Mouse (Mus musculus) left cerebral cortex, postnatal 4 days (tissue): ENCODE results near the gene Prima1. TPM values are rescaled to one million over a fixed set of nuclear protein-coding genes. Genes with fewer than 3 reads are reported as not detected.
A peak's percentile ranks its signal among the peaks of the same experiment; 100 is the strongest.

Experiments used
- DNase-seq: peaks from one replicate; pipeline ENCODE4 v3.0.0-alpha.2; 2022
- intact Hi-C: fragments of 180-260 bp; cut with DNase I; formaldehyde crosslinking; loops from one replicate; pipeline ENCODE4 v1.15.1; 2025
- total RNA-seq, 2 experiments: library from RNA; stranded (reverse); gene quantifications; 2 replicates each; pipeline ENCODE4 v1.2.3; 2021

Gene Prima1
- total RNA-seq, 2 experiments from 2014 or later: 0.62 to 1.8 TPM

- no peak for DNase-seq
- intact Hi-C loops: no loop called here
Measured at GRCm38 (mm10) chr12:103229058-103229457, 12.9 kb downstream of the Prima1 start.

- DNase-seq: no peak
- intact Hi-C loops: no loop called here
Measured at GRCm38 (mm10) chr12:103226121-103226520, 15.8 kb downstream of the Prima1 start.

DNA sequence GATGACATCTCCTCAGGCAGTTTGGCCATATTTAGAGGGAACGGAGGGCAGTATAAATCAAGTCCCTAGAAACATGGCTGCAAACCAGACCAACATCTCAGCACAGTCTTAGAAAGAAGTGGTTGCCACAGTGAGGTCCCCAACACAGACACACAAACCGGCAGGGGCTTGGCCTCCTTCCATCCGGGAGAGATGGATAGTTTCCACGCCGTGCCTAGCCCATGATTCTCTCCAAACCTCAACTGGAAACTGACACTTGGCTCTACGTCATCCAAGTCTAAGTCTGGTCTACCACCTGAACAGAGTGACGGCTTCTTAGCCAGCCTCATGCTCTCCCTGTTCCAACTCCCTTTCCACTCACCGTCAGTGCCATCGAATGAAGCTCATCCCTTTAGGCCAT lies 18.3 kb downstream of the Prima1 start:
- no peak for DNase-seq
- intact Hi-C loops: no loop called here

DNA sequence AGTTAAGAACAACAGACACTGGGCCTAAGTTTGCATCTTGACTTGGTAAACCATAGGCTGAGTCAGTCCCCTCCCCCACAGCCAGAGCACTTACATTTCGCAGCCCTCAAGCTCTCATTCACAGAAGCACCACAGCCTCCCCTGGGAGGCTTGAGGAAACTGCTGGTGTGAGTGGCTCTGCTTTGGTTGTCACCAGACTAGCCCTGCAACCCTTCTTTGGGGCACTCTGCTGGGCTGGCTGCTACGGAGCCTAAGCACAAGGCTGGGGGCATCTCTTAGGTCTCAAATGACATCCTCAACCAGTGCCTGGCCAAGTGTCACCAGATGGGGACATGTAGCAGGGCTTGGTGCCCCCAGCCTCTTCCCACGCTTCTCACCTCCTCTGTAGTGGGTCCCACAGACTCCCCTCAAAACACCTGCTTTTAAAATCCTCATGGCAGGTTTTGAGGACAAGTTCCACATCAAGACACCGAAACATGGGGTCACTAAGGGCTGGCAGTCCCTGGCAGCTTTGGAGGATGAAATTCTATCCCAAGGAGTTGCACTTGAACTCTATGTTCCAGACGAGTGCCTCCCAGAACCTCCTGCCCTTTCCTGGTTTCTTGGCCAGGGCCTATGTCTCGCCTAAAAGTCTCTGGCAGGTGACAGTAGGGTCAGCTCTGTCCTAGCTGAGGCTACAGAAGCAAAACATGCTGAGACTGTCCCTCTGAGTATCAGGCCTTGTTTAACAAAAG lies 25.9 kb downstream of the Prima1 start:
- intact Hi-C loops: no loop called here
- no peak for DNase-seq

DNA sequence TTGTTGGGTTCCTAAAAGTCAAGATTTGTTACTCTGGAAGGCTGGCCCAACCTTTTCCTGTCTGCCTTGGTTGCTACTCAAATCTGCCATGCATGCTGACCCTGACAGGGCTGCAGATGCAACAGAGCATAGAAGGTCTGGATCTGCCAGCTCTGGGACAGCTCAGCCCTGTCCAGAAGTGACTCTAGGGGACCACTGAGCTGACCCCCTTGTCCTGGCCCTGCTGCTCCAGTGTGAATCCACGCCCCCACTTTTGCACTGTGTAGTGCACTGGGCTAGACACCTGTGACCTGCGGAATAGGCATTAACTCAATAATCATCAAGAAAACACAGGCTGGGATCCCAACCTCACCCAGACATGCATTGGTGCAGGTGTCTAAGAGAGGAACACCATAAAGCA lies 27.2 kb downstream of the Prima1 start:
- no peak for DNase-seq
- intact Hi-C loops: no loop called here

DNA sequence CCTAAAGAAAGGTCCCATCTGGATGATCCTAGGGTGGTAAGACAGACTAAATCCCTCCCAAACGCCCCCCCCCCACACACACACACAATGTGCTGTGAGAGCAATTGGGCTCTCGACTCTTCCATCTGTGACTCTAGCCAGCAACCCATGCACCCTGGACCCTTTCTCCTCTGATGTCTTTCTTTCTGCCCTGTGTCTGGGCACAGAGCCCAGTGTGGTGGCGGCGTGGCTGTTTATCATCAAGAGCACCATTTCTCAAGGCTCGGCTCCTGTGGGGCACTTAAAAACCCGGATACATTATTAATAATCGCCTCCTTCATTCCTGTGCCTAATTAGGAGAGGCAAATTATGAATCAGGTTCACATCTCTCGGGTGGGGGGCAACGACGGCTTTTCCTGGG lies 27.7 kb downstream of the Prima1 start:
- peak; percentile 76 for DNase-seq
- intact Hi-C loops: no loop called here

DNA sequence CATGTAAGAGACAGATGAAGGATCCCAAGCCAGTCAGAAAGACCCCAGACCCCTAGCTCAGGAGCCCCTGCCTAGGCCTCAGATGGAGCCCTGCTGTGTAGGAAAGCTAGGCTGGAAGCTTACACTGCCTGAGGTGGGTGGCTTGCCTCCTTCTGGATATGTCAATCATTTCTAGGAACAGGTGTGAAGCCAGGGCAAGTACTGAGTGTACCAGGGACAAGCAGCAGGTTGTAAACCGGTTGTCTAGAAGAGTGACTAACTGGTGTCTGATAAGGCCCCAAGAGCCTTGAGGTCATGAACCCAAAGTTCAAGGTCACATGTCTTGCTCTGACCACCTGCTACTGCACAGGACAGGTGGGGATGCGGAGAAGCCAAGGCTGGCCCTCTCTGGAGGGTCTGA lies 28.4 kb downstream of the Prima1 start:
- DNase-seq: no peak
- intact Hi-C loops: no loop called here

DNA sequence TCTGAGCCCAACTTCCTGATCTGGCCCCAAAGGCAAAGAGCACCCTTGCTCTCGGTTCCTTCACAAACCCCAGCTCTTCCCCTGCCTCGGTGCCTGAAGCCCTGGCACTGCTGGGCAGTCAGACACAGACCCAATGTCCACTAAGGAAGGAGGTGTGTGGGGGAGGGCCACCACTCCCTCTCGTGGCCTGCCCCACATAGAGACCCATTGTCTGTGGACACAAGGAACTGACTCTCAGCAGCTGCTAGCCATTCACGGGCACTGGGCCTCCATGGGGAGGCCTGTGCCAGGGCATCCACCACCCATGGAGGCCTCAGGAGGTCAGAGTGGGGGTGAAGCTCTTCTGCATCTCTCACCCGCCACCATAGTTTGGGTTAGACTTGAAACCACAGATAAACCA lies 30.9 kb downstream of the Prima1 start:
- DNase-seq: no peak
- intact Hi-C loops: no loop called here

- DNase-seq: no peak
- intact Hi-C loops: no loop called here
Measured at GRCm38 (mm10) chr12:103209581-103209980, 32.4 kb downstream of the Prima1 start.

- intact Hi-C loops: no loop called here
- DNase-seq: peak; percentile 63
Measured at GRCm38 (mm10) chr12:103205561-103205960, 36.4 kb downstream of the Prima1 start.

GRCm38 (mm10) chr12:103202592-103203544 lies 39.1 kb downstream of the Prima1 start:
- peak; percentile 75 for DNase-seq
- intact Hi-C loops: no loop called here

- intact Hi-C loops: no loop called here
- DNase-seq: no peak
Measured at GRCm38 (mm10) chr12:103192996-103193395, 49.0 kb downstream of the Prima1 start.

GRCm38 (mm10) chr12:103189771-103190170 lies 52.2 kb downstream of the Prima1 start:
- intact Hi-C loops: no loop called here
- no peak for DNase-seq

DNA sequence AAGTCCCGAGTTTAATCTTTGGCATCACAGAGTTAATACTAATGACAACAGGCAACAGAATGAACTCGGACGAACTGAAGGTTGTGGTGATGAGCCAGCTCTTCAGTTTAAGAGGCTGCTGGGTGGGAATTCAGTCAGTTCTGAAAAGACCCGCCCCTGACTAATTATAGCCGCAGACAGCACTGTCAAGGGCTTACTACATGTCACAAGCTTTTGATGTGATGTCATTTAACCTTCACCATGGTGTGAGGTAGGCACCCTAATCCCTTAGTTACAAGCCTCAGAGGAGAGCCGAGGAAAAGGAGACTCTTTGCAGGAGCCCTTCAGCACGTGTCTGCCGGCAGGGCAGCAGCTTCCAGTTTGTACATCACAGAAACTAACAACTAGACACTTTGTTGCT lies 53.7 kb downstream of the Prima1 start:
- no peak for DNase-seq
- intact Hi-C loops: no loop called here

GRCm38 (mm10) chr12:103187020-103187419 lies 54.9 kb downstream of the Prima1 start:
- DNase-seq: no peak
- intact Hi-C loops: no loop called here

GRCm38 (mm10) chr12:103183057-103183456 lies 58.9 kb downstream of the Prima1 start:
- intact Hi-C loops: no loop called here
- DNase-seq: no peak

DNA sequence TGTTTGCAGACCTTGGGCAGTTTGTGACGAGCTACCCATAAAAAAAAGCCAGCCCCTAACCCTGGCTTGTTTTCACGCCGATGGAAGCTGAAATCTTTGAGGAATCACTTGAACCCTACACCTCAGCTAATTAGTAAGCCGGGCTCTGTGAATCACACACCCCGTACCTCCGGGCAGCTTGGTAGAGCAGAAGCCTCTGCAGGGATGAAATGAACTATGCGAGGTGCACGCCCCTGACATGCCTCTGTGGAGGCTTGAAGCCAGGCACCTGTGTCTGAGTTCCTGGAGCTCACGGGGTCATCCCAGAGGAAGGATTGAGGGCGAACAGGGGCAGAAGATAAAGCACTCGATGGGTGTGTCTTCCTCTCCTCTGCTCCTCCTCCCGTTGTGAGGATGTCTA lies 73.1 kb downstream of the Prima1 start:
- intact Hi-C loops: no loop called here
- DNase-seq: no peak

GRCm38 (mm10) chr12:103164101-103165030 lies 77.6 kb downstream of the Prima1 start:
- intact Hi-C loops: no loop called here

GRCm38 (mm10) chr12:103163596-103163995 lies 78.4 kb downstream of the Prima1 start:
- intact Hi-C loops: no loop called here
- DNase-seq: no peak

More at GRCm38 (mm10) chr12:103164101-103165030, 77.6 kb downstream of the Prima1 start:
- DNase-seq: no peak

GRCm38 (mm10) chr12:103160721-103161120 lies 81.2 kb downstream of the Prima1 start:
- intact Hi-C loops: no loop called here
- no peak for DNase-seq

- intact Hi-C loops: no loop called here
- DNase-seq: no peak
Measured at GRCm38 (mm10) chr12:103159016-103159415, 82.9 kb downstream of the Prima1 start.
